Mouse (Mus musculus) gastrocnemius, postnatal 4 days (tissue): ENCODE data around the gene Pced1b. TPM values are rescaled to one million over a fixed set of nuclear protein-coding genes. Genes with fewer than 3 reads are reported as not detected.

Experiments
- DNase-seq, 2 experiments: peaks; one replicate each; pipeline ENCODE4 v3.0.0; 2021 to 2022; ENCODE audit warnings: low spot score in 2 of 2, mixed read lengths in 2 of 2
- total RNA-seq, 2 experiments: library from RNA; stranded (reverse); gene quantifications; 2 replicates each; pipeline ENCODE4 v1.2.3; 2021

Gene Pced1b
- total RNA-seq, 2 experiments from 2014 or later, result 4.6 to 6.3 TPM

DNA sequence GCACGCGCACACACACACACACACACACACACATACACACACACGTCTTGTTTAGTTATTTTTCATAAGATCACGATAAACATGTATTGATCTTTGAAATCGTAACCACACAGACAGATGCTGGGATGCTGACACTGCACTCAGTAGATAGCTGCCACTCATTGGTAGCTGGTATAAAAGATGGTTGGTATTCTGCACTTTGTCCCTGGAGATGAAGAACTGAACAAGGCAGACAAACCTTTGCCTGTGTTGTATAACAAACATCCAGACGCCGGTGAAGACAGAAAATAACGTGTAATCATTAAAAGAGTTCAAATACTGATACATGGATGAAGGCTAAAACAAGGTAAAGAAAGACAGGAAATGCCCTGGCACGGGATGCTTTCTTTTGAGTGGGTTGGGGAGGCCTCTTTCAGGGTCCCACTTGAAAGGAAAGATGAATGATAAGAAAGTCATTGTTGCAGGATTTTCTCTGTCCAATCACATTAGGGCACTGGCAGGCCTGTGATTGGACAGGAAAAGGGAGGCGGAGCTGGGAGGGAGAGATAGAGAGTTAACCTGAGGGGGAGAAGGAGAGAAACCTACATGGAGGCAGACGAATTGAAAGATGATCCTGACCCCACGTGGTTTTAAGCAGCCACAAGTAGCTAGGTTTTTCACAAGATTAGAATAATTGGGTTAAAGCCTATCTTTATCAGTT is 182.4 kb downstream of the Pced1b start:
- no peak for DNase-seq

DNA sequence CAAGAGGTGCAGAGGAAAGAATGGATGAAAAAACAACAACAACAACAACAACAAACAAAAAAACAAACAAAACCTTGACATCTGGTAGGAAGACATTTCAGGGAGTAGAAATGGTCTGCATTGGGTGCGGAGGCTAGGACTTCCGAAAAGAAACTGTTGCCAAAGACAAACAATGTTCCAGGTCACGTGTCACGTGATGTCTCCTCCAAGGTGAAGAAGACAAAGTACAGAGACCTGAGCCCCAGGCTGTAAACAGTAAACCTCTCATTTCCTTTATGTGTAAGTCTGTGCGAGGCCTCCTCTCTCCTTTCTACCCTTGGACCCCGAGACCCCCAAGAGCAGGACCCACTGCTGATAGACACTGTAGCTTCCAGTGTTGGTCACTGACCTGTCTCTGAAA is 184.6 kb downstream of the Pced1b start:
- no peak for DNase-seq

DNA sequence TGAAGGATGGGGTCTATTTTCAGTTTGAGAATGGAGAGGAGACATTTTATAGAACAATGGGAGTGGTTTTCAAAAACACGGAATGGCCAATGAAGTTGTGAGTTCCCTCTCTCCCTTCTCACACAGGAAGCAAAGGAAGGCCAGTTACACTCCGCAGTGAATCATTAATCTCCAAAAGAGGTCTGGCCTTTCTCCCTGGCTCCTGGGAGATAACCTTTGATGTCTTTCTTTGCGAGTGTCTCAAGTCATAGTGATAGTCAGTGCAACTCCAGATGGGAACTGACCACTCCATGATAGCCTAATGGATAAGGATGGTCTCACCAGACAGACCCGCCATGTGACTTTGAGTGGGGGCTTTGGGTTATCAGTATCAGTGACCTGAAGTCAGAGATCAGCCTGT is 185.3 kb downstream of the Pced1b start:
- DNase-seq, result no peak

Other genes with a start within 250 kb of the Pced1b start
- gene Slc38a4, start 191.2 kb upstream of the Pced1b start, total RNA-seq, result 100 to 1,000 TPM; 153 to 185 TPM
- gene Amigo2, start 180 bp downstream of the Pced1b start, total RNA-seq, result 1 to 10 TPM; 3.0 to 3.8 TPM